Mouse (Mus musculus) forebrain, embryonic 11.5 days (tissue): ENCODE measurements around the gene Aox1. TPM values are rescaled to one million over a fixed set of nuclear protein-coding genes. Genes with fewer than 3 reads are reported as not detected.
"Not testable (repeated sequence)": the region's sequence is repeated elsewhere in the genome, so short reads cannot be mapped to it uniquely, and the experiment has no call there.

Experiments
- ATAC-seq: fragments of 200-750 bp; cut with Nextera tagmentation; replicated peaks from 2 replicates; pipeline ENCODE4 v1.8.0; 2017; ENCODE audit warnings: moderate TSS enrichment; ENCODE audit not compliant: low FRiP score
- DNase-seq: peaks from one replicate; pipeline ENCODE4 v3.0.0-alpha.2; 2017; ENCODE audit warnings: low spot score
- H3K27ac ChIP-seq: fragments of 300-500 bp; sonication (generic); 2 replicates; pipeline ENCODE4 v1.5.1; 2014; ENCODE audit warnings: low read depth, low read length
- H3K27me3 ChIP-seq: fragments of 300-500 bp; sonication (generic); 2 replicates; pipeline ENCODE4 v1.6.1; 2014; ENCODE audit warnings: mild to moderate bottlenecking, low read length, mixed read lengths; ENCODE audit not compliant: control insufficient read depth, insufficient read depth
- H3K36me3 ChIP-seq: fragments of 300-500 bp; sonication (generic); 2 replicates; pipeline ENCODE4 v1.6.1; 2014; ENCODE audit warnings: mild to moderate bottlenecking, low read length, moderate library complexity, mixed read lengths; ENCODE audit not compliant: control insufficient read depth, insufficient read depth
- H3K4me1 ChIP-seq: fragments of 300-500 bp; sonication (generic); replicated peaks from 2 replicates; pipeline ENCODE4 v1.6.1; 2014; ENCODE audit warnings: low read length, mixed read lengths; ENCODE audit not compliant: control insufficient read depth, insufficient read depth
- H3K4me2 ChIP-seq: fragments of 300-500 bp; sonication (generic); 2 replicates; pipeline ENCODE4 v1.6.1; 2014; ENCODE audit warnings: low read depth, mild to moderate bottlenecking, low read length, moderate library complexity, mixed read lengths; ENCODE audit not compliant: severe bottlenecking
- H3K4me3 ChIP-seq: fragments of 300-500 bp; sonication (generic); 2 replicates; pipeline ENCODE4 v1.5.1; 2014; ENCODE audit warnings: low read depth, low read length
- H3K9ac ChIP-seq: fragments of 300-500 bp; sonication (generic); 2 replicates; pipeline ENCODE4 v1.6.1; 2014; ENCODE audit warnings: low read length
- H3K9me3 ChIP-seq: fragments of 300-500 bp; sonication (generic); 2 replicates; pipeline ENCODE4 v1.6.1; 2016; ENCODE audit warnings: low read length, mixed read lengths; ENCODE audit not compliant: control insufficient read depth
- WGBS: fragments of 180-500 bp; shearing (Covaris S2); extraction: QIAGEN DNeasy Blood & Tissue Kit; methylation state at CpG from one replicate; pipeline ENCODE4 v1.1.7; 2014; 5-methylcytosine and 5-hydroxymethylcytosine counted together
- polyA plus RNA-seq: library from polyadenylated mRNA; unstranded; fragments of >200 nt; fragmentation: Nextera tagmentation; extraction: Ambion mirVana; gene quantifications from 2 replicates; pipeline ENCODE4 v1.2.1, GENCODE M21; 2014

The Aox1 gene
- polyA plus RNA-seq, result 0.12 and 0.16 TPM in 2 replicates

DNA sequence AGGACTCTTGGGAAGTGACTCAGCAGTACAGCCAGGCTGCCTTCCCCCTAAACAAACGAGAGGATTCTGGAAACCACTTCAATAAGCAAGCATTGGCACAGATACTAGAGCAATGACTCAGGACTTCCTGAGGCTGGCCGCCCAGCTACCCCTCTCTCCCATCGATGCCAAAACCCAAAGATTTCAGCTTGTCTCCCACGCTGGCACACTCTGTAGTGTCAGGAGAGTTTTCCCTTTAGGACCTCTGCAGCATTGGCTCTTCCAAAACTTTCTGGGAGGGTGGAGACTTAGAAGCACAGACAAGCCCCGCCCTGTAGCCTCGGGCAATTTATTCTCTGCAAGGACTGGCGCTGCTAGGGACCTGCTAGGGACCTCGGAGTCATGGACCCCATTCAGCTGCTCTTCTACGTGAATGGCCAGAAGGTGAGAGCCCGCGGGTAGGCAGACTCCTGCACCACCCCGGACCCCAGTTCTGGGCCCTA, at the start of gene Aox1:
TSS of gene Aox1 (plus strand) at position 296 of the 482 bp plus-strand sequence.
- H3K4me2 ChIP-seq, result no peak within 1 kb of the TSS; the same call in 1 of the 2 replicates
- DNase-seq (peak; percentile 68), ATAC-seq (no peak)
- H3K27ac ChIP-seq, result no peak within 1 kb of the TSS
- no peaks in the 10 kb centered on the region for H3K9me3 ChIP-seq
- no peak within 1 kb of the TSS for H3K4me3 ChIP-seq
- H3K27me3 ChIP-seq, result no peaks in the 10 kb centered on the region
- 0 out of 2 replicates have a peak, but pooled peaks cover under 1% of the 10 kb centered on the region for H3K36me3 ChIP-seq
- H3K4me1 ChIP-seq, result no peaks in the 10 kb centered on the region
- WGBS, result 18% methylated on average over 12 of the region's 12 CpGs
- no peak within 1 kb of the TSS for H3K9ac ChIP-seq

- Histone ChIP-seq H3K9me3 (no peaks in the 10 kb centered on the region), H3K9ac (no peak overlapping the region), H3K27ac (no peak overlapping the region), H3K4me3 (no peak overlapping the region), H3K27me3 (no peaks in the 10 kb centered on the region), H3K4me1 (no peaks in the 10 kb centered on the region), H3K36me3 (no peaks in the 10 kb centered on the region), H3K4me2 (no peak overlapping the region)
- 52% methylated on average over 6 of the region's 6 CpGs for WGBS
- ATAC-seq (no peak), DNase-seq (no peak)
Observed at GRCm38 (mm10) chr1:57989052-57989600, 40.6 kb upstream of the Aox1 start.

GRCm38 (mm10) chr1:57991277-57991676, 38.5 kb upstream of the Aox1 start:
- ATAC-seq, result no peak
- Histone ChIP-seq H3K36me3 (no peaks in the 10 kb centered on the region), H3K9ac (no peak overlapping the region), H3K4me1 (no peaks in the 10 kb centered on the region), H3K27me3 (no peaks in the 10 kb centered on the region), H3K4me2 (no peak overlapping the region), H3K4me3 (no peak overlapping the region), H3K27ac (no peak overlapping the region), H3K9me3 (no peaks in the 10 kb centered on the region)
- WGBS, result 84% methylated on average over 2 of the region's 2 CpGs
- DNase-seq, result no peak

- Histone ChIP-seq H3K4me3 (peak within 1 kb of the TSS; percentile 86), H3K27me3 (no peaks in the 10 kb centered on the region), H3K4me1 (peaks cover 4% of the 10 kb centered on the region; the same call in 1 of the 2 replicates), H3K9ac (peak within 1 kb of the TSS; percentile 91), H3K27ac (peak within 1 kb of the TSS; percentile 57), H3K4me2 (peak within 1 kb of the TSS; percentile 77), H3K36me3 (no peaks in the 10 kb centered on the region), H3K9me3 (no peaks in the 10 kb centered on the region)
- DNase-seq, result peak; percentile 97
- WGBS, result 6% methylated on average over 30 of the region's 30 CpGs
- peak; percentile 99 for ATAC-seq
Observed at GRCm38 (mm10) chr1:57995432-57996132, 34.1 kb upstream of the Aox1 start, which contains the start of gene Sgo2a. TSS of gene Sgo2a (plus strand) at chr1:57995971.

- no peaks in the 10 kb centered on the region; the same call in 1 of the 2 replicates for H3K36me3 ChIP-seq
- H3K4me1 ChIP-seq, result peaks cover 4% of the 10 kb centered on the region; the same call in 1 of the 2 replicates
- no peaks in the 10 kb centered on the region for H3K9me3 ChIP-seq
- peak overlapping the region; percentile 55 for H3K27ac ChIP-seq
- DNase-seq (no peak), ATAC-seq (no peak; the same call in none of the 2 replicates)
- H3K9ac ChIP-seq, result peak overlapping the region; percentile 91
- H3K4me2 ChIP-seq, result peak overlapping the region; percentile 77
- H3K27me3 ChIP-seq, result no peaks in the 10 kb centered on the region
- H3K4me3 ChIP-seq, result peak overlapping the region; percentile 86
- WGBS, result 0% methylated on average over 29 of the region's 29 CpGs
Observed at GRCm38 (mm10) chr1:57996133-57996615, 33.6 kb upstream of the Aox1 start.

DNA sequence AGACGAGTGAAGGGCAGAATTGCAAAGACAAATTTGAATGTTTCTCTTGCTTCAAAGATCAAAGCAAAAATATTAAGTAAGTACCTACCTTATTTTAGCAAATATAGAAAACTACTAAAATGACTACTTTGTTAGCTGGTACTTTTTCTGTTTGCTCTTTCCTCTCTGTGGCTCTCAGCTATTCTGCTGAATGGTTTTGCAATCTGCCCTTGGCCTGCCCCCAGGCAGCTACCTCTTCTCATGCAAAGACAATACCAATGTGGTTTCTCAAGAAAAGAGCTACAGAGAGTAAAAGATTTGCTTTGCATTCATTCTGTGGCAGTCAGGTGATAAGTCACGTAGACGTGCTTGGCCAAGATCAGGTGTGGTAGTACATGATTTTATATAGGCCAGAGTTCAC, 31.6 kb upstream of the Aox1 start:
- Histone ChIP-seq H3K36me3 (no peaks in the 10 kb centered on the region; the same call in 1 of the 2 replicates), H3K4me1 (peaks cover 4% of the 10 kb centered on the region; the same call in 1 of the 2 replicates), H3K9me3 (no peaks in the 10 kb centered on the region), H3K9ac (no peak overlapping the region), H3K27ac (no peak overlapping the region), H3K27me3 (no peaks in the 10 kb centered on the region), H3K4me3 (no peak overlapping the region), H3K4me2 (no peak overlapping the region)
- ATAC-seq, result no peak
- DNase-seq, result no peak
- 78% methylated on average over 3 of the region's 3 CpGs for WGBS

DNA sequence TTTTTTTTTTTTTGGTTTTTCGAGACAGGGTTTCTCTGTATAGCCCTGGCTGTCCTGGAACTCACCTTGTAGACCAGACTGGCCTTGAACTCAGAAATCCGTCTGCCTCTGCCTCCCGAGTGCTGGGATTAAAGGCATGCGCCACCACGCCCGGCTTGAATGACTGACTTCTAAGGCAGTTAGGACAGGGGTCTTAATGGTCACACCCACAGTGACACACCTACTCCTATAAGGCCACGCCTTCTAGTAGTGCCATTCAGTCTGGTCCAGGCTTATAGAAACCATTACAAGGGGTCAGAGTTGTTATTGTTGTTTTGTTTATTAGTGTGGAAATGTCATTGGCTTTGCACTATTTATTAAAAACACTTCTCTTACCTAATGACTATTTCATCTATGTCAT, 23.3 kb upstream of the Aox1 start:
- not testable (repeated sequence) for H3K27ac ChIP-seq, H3K27me3 ChIP-seq, H3K4me2 ChIP-seq, H3K4me1 ChIP-seq, H3K36me3 ChIP-seq, H3K9me3 ChIP-seq, DNase-seq, H3K4me3 ChIP-seq, H3K9ac ChIP-seq, ATAC-seq
- 95% methylated on average over 7 of the region's 7 CpGs for WGBS

DNA sequence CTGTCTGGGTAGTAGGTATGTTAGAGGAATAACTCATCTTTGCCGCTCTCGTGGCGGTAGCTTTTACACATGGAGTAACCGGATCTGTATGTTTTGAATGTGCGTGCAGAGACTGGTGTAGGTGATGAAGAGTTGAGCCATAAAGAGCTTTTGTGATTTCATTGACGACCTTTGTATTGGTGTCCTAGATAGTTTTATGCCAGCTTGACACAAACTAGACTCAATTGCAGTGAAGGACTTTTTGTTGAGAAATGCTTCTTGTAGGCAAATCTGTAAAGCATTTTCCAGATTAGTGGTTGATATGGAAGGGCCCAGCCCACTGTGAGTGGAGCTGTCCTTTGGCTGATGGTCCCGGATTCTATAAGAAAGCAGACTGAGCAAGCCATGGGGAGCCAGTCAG, 10.9 kb upstream of the Aox1 start, which contains the start of gene Kctd18:
TSS of gene Kctd18 (minus strand) at position 101 of the 400 bp plus-strand sequence.
- H3K36me3 ChIP-seq, result no peaks in the 10 kb centered on the region; the same call in none of the 2 replicates
- H3K9me3 ChIP-seq, result no peaks in the 10 kb centered on the region
- no peak for DNase-seq
- WGBS, result 95% methylated on average over 7 of the region's 7 CpGs
- H3K9ac ChIP-seq, result no peak within 1 kb of the TSS
- ATAC-seq, result no peak
- H3K4me1 ChIP-seq, result no peaks in the 10 kb centered on the region
- H3K4me2 ChIP-seq, result no peak within 1 kb of the TSS
- H3K4me3 ChIP-seq, result no peak within 1 kb of the TSS
- H3K27me3 ChIP-seq, result no peaks in the 10 kb centered on the region
- no peak within 1 kb of the TSS for H3K27ac ChIP-seq
